Mouse (Mus musculus) T-helper 17 cell (primary cell): ENCODE results near the gene Csnk1d.

Experiments
- in situ Hi-C, 2 experiments: fragments of 300-600 bp; cut with MboI, MseI; formaldehyde crosslinking; loops; 1 replicate in 1 of 2; 2 replicates in 1 of 2; pipeline ENCODE4 v1.15.1; 2025; ENCODE audit warnings: high pct_unique_total_duplicates in 2 of 2

Csnk1d gene

DNA sequence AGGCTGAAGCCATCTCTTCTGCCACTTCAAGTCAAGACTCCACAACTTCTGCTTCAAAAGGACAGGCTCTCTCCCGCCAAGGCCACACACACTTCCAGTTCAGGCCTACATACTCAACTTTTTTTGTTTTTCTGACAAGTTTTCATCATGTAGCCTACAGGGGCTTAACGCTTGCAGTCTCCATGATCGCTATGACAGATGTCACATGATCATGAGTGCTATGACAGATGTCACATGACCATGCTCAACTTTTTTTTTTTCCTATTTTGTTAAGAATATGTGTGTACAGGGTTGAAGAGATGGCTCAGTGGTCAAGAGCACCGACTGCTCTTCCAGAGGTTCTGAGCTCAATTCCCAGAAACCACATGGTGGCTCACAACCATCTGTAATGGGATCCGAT lies 73.4 kb downstream of the Csnk1d start:
- in situ Hi-C loops = no loop called here

DNA sequence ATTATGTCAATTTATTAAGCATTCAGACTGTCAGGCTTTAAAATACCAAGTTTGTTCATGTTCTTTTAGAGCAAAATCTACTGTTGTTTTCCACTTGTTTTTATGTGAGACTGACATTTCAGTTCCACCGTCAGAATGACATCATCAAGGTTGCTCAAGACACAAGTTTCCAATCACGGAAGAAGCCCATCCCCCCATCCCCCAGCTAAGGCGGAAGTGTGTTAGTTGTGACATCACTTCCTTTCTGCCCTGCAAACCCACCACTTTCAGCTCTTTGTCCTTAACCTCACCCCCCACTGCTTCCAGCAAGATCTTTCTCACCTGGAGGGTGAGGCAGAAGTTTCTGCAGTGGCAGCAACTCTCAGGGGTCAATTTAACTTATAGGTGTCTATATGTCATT lies 74.7 kb downstream of the Csnk1d start:
- in situ Hi-C loops = no loop called here

DNA sequence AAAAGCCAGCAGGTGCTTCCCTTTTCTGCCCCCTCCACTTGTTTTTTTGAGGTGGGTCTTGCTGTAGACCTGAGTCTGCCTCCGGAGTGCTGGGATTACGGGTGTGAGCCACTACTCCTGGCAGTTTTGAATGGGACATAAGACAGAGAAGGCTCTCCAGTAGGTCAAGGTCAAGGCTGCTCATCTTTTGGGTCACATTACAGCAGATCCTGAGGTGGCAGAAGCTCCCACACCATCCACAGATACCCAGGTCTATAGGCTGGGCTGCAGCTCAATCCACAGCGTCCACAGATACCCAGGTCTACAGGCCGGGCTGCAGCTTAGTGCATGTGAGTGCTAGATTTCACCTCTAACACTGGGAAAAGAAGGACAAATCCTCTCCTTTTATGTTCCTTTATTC lies 77.3 kb downstream of the Csnk1d start:
- in situ Hi-C loops = no loop called here
